Mouse (Mus musculus) neural tube, embryonic 10.5 days (tissue): ENCODE data around the gene Gm30302.

Experiments
- DNase-seq: peaks from one replicate; pipeline ENCODE4 v3.0.0-alpha.2; 2017; ENCODE audit warnings: low spot score; ENCODE audit errors: extremely low spot score

Gm30302 gene

GRCm38 (mm10) chr13:49741285-49742040, 57.3 kb downstream of the Gm30302 start:
- no peak for DNase-seq

GRCm38 (mm10) chr13:49738011-49738410, 60.8 kb downstream of the Gm30302 start:
- DNase-seq: no peak

GRCm38 (mm10) chr13:49736430-49736829, 62.4 kb downstream of the Gm30302 start:
- no peak for DNase-seq
